Mouse (Mus musculus) lung, postnatal 0 days (tissue): ENCODE results near the gene Rab3c. TPM values are rescaled to one million over a fixed set of nuclear protein-coding genes. Genes with fewer than 3 reads are reported as not detected.

ENCODE experiments used
- ATAC-seq: fragments of 200-750 bp; cut with Nextera tagmentation; 2 replicates; pipeline ENCODE4 v1.8.0; 2017; ENCODE audit warnings: moderate library complexity
- DNase-seq: peaks from one replicate; pipeline ENCODE4 v3.0.0-alpha.2; 2016; ENCODE audit warnings: low spot score
- H3K27ac ChIP-seq: fragments of 300-500 bp; sonication (generic); 2 replicates; pipeline ENCODE4 v1.5.1; 2014; ENCODE audit warnings: antibody characterized with exemption, mild to moderate bottlenecking, low read length, mixed read lengths
- H3K27me3 ChIP-seq: fragments of 300-500 bp; sonication (generic); replicated peaks from 2 replicates; pipeline ENCODE4 v1.6.1; 2014; ENCODE audit warnings: low read length, mixed read lengths; ENCODE audit not compliant: insufficient read depth
- H3K36me3 ChIP-seq: fragments of 300-500 bp; sonication (generic); 2 replicates; pipeline ENCODE4 v1.6.1; 2014; ENCODE audit warnings: low read length, mixed read lengths; ENCODE audit not compliant: insufficient read depth
- H3K4me1 ChIP-seq: fragments of 300-500 bp; sonication (generic); 2 replicates; pipeline ENCODE4 v1.6.1; 2014; ENCODE audit warnings: antibody characterized with exemption, low read depth, low read length, mixed read lengths; ENCODE audit not compliant: insufficient read depth
- H3K4me2 ChIP-seq: fragments of 300-500 bp; sonication (generic); replicated peaks from 2 replicates; pipeline ENCODE4 v1.6.1; 2014; ENCODE audit warnings: low read depth, mild to moderate bottlenecking, low read length, moderate library complexity, mixed read lengths
- H3K4me3 ChIP-seq: fragments of 300-500 bp; sonication (generic); 2 replicates; pipeline ENCODE4 v1.5.1; 2014; ENCODE audit warnings: low read depth, low read length
- H3K9ac ChIP-seq: fragments of 300-500 bp; sonication (generic); replicated peaks from 2 replicates; pipeline ENCODE4 v1.6.1; 2014; ENCODE audit warnings: low read depth, mild to moderate bottlenecking
- H3K9me3 ChIP-seq: fragments of 300-500 bp; sonication (generic); 2 replicates; pipeline ENCODE4 v1.6.1; 2016; ENCODE audit warnings: low read length, mixed read lengths
- CTCF ChIP-seq: IDR thresholded peaks from 2 replicates; pipeline ENCODE4 v1.5.1; 2016; ENCODE audit warnings: antibody characterized with exemption, mild to moderate bottlenecking
- EP300 ChIP-seq: IDR thresholded peaks from 2 replicates; pipeline ENCODE4 v1.6.1; 2016; ENCODE audit warnings: antibody characterized with exemption, mild to moderate bottlenecking, control low read depth
- WGBS: fragments of 180-500 bp; shearing (Covaris S2); extraction: QIAGEN DNeasy Blood & Tissue Kit; methylation state at CpG from one replicate; pipeline ENCODE4 v1.1.7; 2014; 5-methylcytosine and 5-hydroxymethylcytosine counted together
- polyA plus RNA-seq: library from polyadenylated mRNA; unstranded; fragments of >200 nt; fragmentation: Nextera tagmentation; extraction: Ambion mirVana; gene quantifications from 2 replicates; pipeline ENCODE4 v1.2.1, GENCODE M21; 2015

The Rab3c gene
- polyA plus RNA-seq, 1 experiment from 2014 or later, result 2.8 TPM

DNA sequence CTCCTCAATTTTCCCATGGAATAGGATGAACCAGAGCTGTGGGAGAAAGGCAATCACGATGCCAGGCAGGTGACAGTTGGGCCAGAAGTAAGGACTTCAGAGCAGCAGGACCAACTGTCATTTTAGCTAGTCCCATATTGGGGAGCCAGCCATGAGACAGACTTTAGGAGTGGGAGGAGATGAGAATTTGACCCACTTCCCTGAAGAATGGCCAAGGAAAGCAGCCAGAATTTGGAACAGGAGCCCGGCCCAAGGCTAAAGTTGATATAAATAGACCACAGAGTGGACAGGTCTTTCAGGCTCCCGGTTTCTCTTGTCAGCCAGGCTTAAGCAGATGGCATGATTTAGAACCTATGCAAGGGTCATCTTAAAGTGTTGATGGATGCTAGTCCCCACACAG is 213.6 kb downstream of the Rab3c start:
- Histone ChIP-seq H3K4me2 (no peak overlapping the region), H3K9ac (no peak overlapping the region), H3K4me3 (no peak overlapping the region), H3K27me3 (no peaks in the 10 kb centered on the region), H3K36me3 (no peaks in the 10 kb centered on the region), H3K9me3 (no peaks in the 10 kb centered on the region), H3K27ac (no peak overlapping the region), H3K4me1 (no peaks in the 10 kb centered on the region)
- DNase-seq (no peak), ATAC-seq (no peak)
- WGBS, result 65% methylated on average over 3 of the region's 3 CpGs
- no peak for TF ChIP-seq EP300

DNA sequence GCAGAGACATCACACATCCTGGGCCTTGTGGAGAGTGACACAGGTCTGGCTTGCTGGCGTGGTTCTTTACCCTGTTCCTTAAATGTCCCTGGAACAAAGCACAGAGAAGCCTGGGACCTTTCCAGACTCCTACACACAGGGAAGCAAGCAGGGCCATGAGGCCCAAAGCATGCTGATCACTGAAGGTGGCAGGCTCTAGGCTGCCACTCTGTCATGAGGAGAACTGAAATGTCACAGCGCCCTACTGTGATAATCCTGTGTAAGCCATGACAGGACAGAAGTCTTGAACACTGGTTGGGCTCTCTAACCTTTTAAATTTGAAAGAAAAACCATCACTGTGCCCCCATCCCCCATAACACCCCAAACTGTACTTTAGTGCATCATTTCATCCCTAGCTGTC is 214.1 kb downstream of the Rab3c start:
- 79% methylated on average over 2 of the region's 2 CpGs for WGBS

DNA sequence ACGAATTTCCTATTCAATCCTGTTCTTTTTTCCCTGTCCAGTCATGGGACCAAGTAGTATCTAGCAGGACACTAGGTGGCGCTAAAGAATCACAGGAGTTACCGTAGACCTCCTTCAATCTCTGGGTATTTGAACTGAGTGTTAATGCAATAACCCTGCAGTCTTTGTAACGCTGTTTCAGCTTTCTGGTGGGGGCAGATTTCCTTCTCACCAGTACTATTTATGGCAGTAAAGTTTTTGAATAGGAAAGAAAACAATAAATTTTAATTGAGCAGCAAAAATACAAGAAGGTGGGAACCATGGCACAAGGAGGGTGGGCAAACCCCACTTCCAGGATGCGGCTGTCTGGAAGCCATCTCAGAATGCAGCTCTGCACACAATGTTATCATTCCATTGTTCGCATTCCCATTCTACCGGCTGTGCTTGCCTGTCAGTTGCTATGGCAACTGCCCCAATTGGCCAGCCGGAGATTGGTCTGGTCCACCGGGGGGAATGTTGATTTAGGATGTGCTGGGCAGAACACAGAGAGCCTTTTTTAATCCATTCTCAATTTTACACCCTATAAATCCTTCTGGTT is 217.9 kb downstream of the Rab3c start:
- no peaks in the 10 kb centered on the region for H3K4me1 ChIP-seq
- no peaks in the 10 kb centered on the region for H3K27me3 ChIP-seq
- 8% methylated on average over 9 of the region's 9 CpGs for WGBS
- no peak overlapping the region for H3K4me2 ChIP-seq
- ATAC-seq (peak; percentile 86), DNase-seq (peak; percentile 94)
- no peaks in the 10 kb centered on the region for H3K9me3 ChIP-seq
- no peak; the same call in 1 of the 2 replicates for TF ChIP-seq EP300
- peak; percentile 97 for TF ChIP-seq CTCF
- H3K9ac ChIP-seq, result no peak overlapping the region
- H3K4me3 ChIP-seq, result no peak overlapping the region
- H3K36me3 ChIP-seq, result no peaks in the 10 kb centered on the region
- H3K27ac ChIP-seq, result no peak overlapping the region

More for the DNA sequence above, 214.1 kb downstream of the Rab3c start:
- Histone ChIP-seq H3K4me3 (no peak overlapping the region), H3K36me3 (no peaks in the 10 kb centered on the region), H3K27ac (no peak overlapping the region), H3K4me2 (no peak overlapping the region), H3K9ac (no peak overlapping the region), H3K27me3 (no peaks in the 10 kb centered on the region), H3K4me1 (no peaks in the 10 kb centered on the region), H3K9me3 (no peaks in the 10 kb centered on the region)
- ATAC-seq (no peak), DNase-seq (no peak)
- TF ChIP-seq EP300 (no peak), CTCF (no peak)

DNA sequence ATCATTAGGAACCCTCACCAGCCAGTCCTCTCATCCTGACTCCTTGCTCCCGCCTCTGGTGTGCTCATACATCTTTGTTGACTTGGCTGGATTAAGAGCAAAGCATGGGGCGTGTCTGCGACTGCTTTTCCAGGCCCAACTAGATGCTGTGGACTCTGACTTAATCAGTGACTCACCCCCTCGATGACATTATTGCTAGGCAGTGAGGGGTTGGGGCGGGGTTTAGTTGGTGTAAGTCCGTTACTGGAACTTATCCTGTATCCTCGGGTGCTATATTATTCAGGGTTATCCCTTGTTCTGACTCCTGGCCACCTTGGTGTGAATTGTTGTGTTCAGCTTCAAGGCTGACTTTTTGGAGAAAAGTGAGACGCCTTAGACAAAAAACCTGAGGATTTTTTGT is 218.5 kb downstream of the Rab3c start:
- Histone ChIP-seq H3K27me3 (no peaks in the 10 kb centered on the region), H3K36me3 (no peaks in the 10 kb centered on the region), H3K4me1 (no peaks in the 10 kb centered on the region), H3K27ac (no peak overlapping the region), H3K4me2 (no peak overlapping the region), H3K9ac (no peak overlapping the region), H3K4me3 (no peak overlapping the region), H3K9me3 (no peaks in the 10 kb centered on the region)
- peak; percentile 72 for ATAC-seq
- peak; percentile 56 for DNase-seq
- TF ChIP-seq CTCF (no peak), EP300 (no peak)
- WGBS, result 48% methylated on average over 8 of the region's 8 CpGs

DNA sequence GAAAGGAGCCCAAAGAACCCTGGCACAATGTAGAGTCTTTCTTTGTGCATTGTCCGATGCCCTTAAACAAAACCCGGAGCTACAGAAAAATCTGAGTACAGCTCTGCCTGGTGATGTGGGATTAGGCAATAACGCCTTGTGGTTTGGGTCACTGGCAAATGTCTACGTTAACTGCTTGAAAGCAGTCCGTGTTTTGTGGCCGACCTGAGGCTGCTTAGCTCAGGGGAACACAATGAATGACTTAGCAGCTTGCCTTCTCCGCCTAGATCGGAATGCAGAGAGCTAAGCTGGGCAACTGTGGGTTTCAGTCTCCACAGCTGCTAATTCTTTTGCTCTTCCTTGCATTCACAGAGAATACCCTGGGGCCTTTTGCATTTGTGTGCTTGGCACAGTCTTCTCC is 226.3 kb downstream of the Rab3c start:
- 74% methylated on average over 8 of the region's 8 CpGs for WGBS
- no peak for TF ChIP-seq CTCF
- Histone ChIP-seq H3K9me3 (no peaks in the 10 kb centered on the region), H3K27ac (no peak overlapping the region), H3K36me3 (no peaks in the 10 kb centered on the region), H3K4me3 (no peak overlapping the region), H3K27me3 (no peaks in the 10 kb centered on the region), H3K4me1 (no peaks in the 10 kb centered on the region), H3K4me2 (no peak overlapping the region), H3K9ac (no peak overlapping the region)
- DNase-seq (no peak), ATAC-seq (no peak)

DNA sequence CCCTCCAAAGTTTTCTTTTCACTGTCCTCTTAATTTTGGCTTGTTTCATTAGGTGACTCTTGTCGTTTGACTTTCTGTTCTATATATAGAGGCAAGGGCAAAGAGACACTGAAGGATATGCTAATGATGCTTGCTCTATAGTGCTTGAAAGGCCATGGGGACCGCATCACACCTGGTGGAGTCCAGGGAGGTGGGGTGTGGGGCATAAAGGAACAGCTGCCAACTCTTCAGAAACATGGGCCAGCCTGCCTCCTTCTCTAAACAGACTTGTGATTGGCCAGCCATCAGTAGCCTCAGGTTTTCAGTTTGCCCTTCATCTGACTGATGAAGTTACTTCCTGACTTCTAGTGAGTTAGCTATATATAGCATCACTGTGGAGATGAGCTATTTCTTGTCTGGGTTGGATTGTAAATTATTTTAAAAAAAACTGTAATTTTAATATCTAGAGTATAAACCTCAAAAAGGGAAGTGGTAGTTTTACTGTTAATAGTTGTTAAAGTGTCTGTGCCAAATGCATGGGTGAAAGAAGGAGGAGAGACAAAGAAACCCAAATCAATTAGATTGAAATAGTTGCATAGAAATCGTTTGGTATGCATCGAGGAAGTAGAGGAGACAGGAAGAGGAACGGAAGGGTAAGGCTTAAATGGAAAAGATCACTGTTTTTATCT is 231.9 kb downstream of the Rab3c start:
- no peak for TF ChIP-seq EP300
- TF ChIP-seq CTCF, result no peak
- Histone ChIP-seq H3K4me3 (no peak overlapping the region), H3K9me3 (no peaks in the 10 kb centered on the region), H3K4me2 (no peak overlapping the region), H3K27me3 (no peaks in the 10 kb centered on the region), H3K27ac (no peak overlapping the region), H3K9ac (no peak overlapping the region), H3K36me3 (no peaks in the 10 kb centered on the region), H3K4me1 (no peaks in the 10 kb centered on the region)
- ATAC-seq (no peak), DNase-seq (no peak)
- WGBS, result 39% methylated on average over 5 of the region's 5 CpGs
